In genomic region chr12:12420423-12420822, GRCm38 (mm10) we compare ENCODE assay signal across 9 mouse cellular contexts.
DNase-seq lines count a peak whose midpoint lies in the region; ATAC-seq and TF ChIP-seq lines count a peak whose summit lies in the region.
"Had no signal": no experiment of that assay in that cellular context is flagged by ENCODE, and none has a peak within 500 bp of the region (broad histone marks: within the 10 kb centered on the region; RNA-seq: fewer than 3 reads in every experiment).

No protein-coding gene starts in this region.

- H3K4me3 ChIP-seq in megakaryocyte, embryonic 14.5 days (replicated peaks), result peak overlapping the region; percentile 12
- H3K4me3 ChIP-seq in intestine, embryonic 16.5 days (ENCODE audit: low read length), result no peak overlapping the region
- H3K4me3 ChIP-seq in stomach, postnatal 0 days (ENCODE audit: low read depth, low read length), result no peak overlapping the region

- H3K27me3 ChIP-seq in megakaryocyte, embryonic 14.5 days (replicated peaks), result no peaks in the 10 kb centered on the region
- H3K27me3 ChIP-seq in intestine, embryonic 16.5 days (replicated peaks; ENCODE audit: control insufficient read depth, insufficient read depth, low read length), result no peaks in the 10 kb centered on the region
- H3K27me3 ChIP-seq in stomach, postnatal 0 days (ENCODE audit: control insufficient read depth, insufficient read depth, low read length), result no peaks in the 10 kb centered on the region
- H3K27me3 ChIP-seq: embryonic facial prominence, embryonic 12.5 days had no signal

- ATAC-seq in frontal cortex, adult (ENCODE audit: low TSS enrichment), result 0 out of 2 replicates have a peak, but pooled peaks have one; percentile 3
- no peak for ATAC-seq in megakaryocyte, adult 5-6 weeks (ENCODE audit: poor library complexity, severe bottlenecking)
- ATAC-seq in intestine, embryonic 16.5 days, result peak; percentile 45
- ATAC-seq in stomach, postnatal 0 days (ENCODE audit: low FRiP score, low TSS enrichment), result peak; percentile 19; the same call in 1 of the 2 replicates

- no peak for TF ChIP-seq CTCF in stomach, postnatal 0 days (IDR thresholded peaks at IDR 0.05; ENCODE audit: low read depth)

- no peak for DNase-seq in frontal cortex, postnatal 25 days (ENCODE audit: low spot score in 2 of 2)
- no peak for DNase-seq in stomach, postnatal 0 days (ENCODE audit: low spot score)
- DNase-seq in right cerebral cortex, postnatal 36 days (ENCODE audit: low spot score in 2 of 2), result no peak
- no peak for DNase-seq in adrenal gland, postnatal 4 days (ENCODE audit: low spot score in 2 of 2)

- H3K4me1 ChIP-seq in megakaryocyte, embryonic 14.5 days, result peaks cover 73% of the 10 kb centered on the region
- H3K4me1 ChIP-seq in intestine, embryonic 16.5 days (ENCODE audit: control insufficient read depth, insufficient read depth, low read length), result peaks cover 3% of the 10 kb centered on the region; the same call in 1 of the 2 replicates
- no peaks in the 10 kb centered on the region for H3K4me1 ChIP-seq in stomach, postnatal 0 days (replicated peaks; ENCODE audit: control insufficient read depth, insufficient read depth)

- no peak overlapping the region for H3K9ac ChIP-seq in intestine, embryonic 16.5 days (ENCODE audit: low read depth, low read length)
- peak overlapping the region; percentile 67; the same call in 1 of the 2 replicates for H3K9ac ChIP-seq in stomach, postnatal 0 days (ENCODE audit: low read length)

- TF ChIP-seq EP300 in stomach, postnatal 0 days (optimal IDR thresholded peaks at IDR 0.05), result no peak

- 10% methylated on average over 2 of the region's 2 CpGs for WGBS in intestine, embryonic 16.5 days
- 3% methylated on average over 2 of the region's 2 CpGs for WGBS in stomach, postnatal 0 days

- H3K4me2 ChIP-seq in intestine, embryonic 16.5 days (ENCODE audit: low read depth, low read length), result no peak overlapping the region
- no peak overlapping the region for H3K4me2 ChIP-seq in stomach, postnatal 0 days (replicated peaks; ENCODE audit: low read depth)

- H3K27ac ChIP-seq in intestine, embryonic 16.5 days (ENCODE audit: low read length), result no peak overlapping the region
- no peak overlapping the region for H3K27ac ChIP-seq in stomach, postnatal 0 days (replicated peaks)

- H3K36me3 ChIP-seq in megakaryocyte, embryonic 14.5 days (replicated peaks; ENCODE audit: low read length), result peaks cover 79% of the 10 kb centered on the region
- no peaks in the 10 kb centered on the region for H3K36me3 ChIP-seq in intestine, embryonic 16.5 days (ENCODE audit: control insufficient read depth, insufficient read depth, low read length)
- H3K36me3 ChIP-seq in stomach, postnatal 0 days (ENCODE audit: control insufficient read depth, insufficient read depth, low read length), result no peaks in the 10 kb centered on the region
- H3K36me3 ChIP-seq: embryonic facial prominence, embryonic 12.5 days had no signal

- H3K9me3 ChIP-seq in megakaryocyte, embryonic 14.5 days, result no peaks in the 10 kb centered on the region
- no peaks in the 10 kb centered on the region for H3K9me3 ChIP-seq in intestine, embryonic 16.5 days (ENCODE audit: control insufficient read depth, low read length)
- H3K9me3 ChIP-seq in stomach, postnatal 0 days (ENCODE audit: control insufficient read depth, low read length), result no peaks in the 10 kb centered on the region
- H3K9me3 ChIP-seq: embryonic facial prominence, embryonic 12.5 days had no signal
